Mouse (Mus musculus) E14TG2a.4 (cell line): ENCODE measurements at regions not wholly inside any gene's neighbourhood (a gene's known extent, or its start where the extent isn't known, plus 50 kb on each side); places are given as distances from the start of the nearest gene placed in this dataset.
"Not testable (repeated sequence)": the region's sequence is repeated elsewhere in the genome, so short reads cannot be mapped to it uniquely, and the experiment has no call there.

ENCODE experiments used
- H3K27me3 ChIP-seq: 2 replicates; pipeline ENCODE4 v1.6.1; 2014; ENCODE audit warnings: low read length, control low read depth; ENCODE audit not compliant: insufficient read depth
- H3K36me3 ChIP-seq: 2 replicates; pipeline ENCODE4 v1.6.1; 2014; ENCODE audit warnings: low read length, control low read depth; ENCODE audit not compliant: insufficient read depth
- H3K4me1 ChIP-seq: replicated peaks from 2 replicates; pipeline ENCODE4 v1.6.1; 2014; ENCODE audit warnings: low read depth, low read length, control low read depth
- H3K4me3 ChIP-seq: replicated peaks from 2 replicates; pipeline ENCODE4 v1.5.1; 2014; ENCODE audit warnings: mild to moderate bottlenecking, low read length
- H3K9me3 ChIP-seq: 2 replicates; pipeline ENCODE4 v1.6.1; 2014; ENCODE audit warnings: low read length, control low read depth
- CTCF ChIP-seq: conservative IDR thresholded peaks from 2 replicates; pipeline ENCODE4 v1.5.1; 2014; ENCODE audit warnings: low read length
- NANOG ChIP-seq: IDR thresholded peaks from 2 replicates; pipeline ENCODE4 v1.6.1; 2014; ENCODE audit warnings: borderline replicate concordance, low read length, mixed read lengths
- POU5F1 ChIP-seq: IDR thresholded peaks from 2 replicates; pipeline ENCODE4 v1.6.1; 2014; ENCODE audit warnings: low read length, borderline replicate concordance

DNA sequence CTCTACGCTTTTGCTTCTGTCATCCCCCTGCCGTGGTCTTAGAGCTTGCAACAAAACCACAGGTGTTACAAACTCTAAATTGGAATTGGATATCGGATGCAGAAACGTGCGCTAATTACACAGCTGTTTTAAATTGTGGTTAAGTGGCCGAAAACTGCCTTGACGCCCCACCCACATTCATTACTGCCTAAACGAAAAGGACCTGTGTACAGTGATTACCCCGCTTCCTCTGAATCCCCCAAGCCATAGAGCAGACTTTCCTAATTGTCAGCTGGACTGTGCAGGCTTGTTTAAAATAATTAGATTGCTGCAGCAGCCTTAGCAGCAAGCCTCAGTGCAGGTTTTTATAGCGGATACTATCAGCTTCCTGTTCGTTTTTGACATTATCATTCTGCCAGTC is 94.7 kb downstream of the Cxxc4 start:
- H3K4me1 ChIP-seq = no peaks in the 10 kb centered on the region
- H3K27me3 ChIP-seq = no peaks in the 10 kb centered on the region
- H3K4me3 ChIP-seq = no peak overlapping the region
- TF ChIP-seq POU5F1 (no peak), CTCF (no peak), NANOG (no peak)
- no peaks in the 10 kb centered on the region for H3K9me3 ChIP-seq
- no peaks in the 10 kb centered on the region for H3K36me3 ChIP-seq

DNA sequence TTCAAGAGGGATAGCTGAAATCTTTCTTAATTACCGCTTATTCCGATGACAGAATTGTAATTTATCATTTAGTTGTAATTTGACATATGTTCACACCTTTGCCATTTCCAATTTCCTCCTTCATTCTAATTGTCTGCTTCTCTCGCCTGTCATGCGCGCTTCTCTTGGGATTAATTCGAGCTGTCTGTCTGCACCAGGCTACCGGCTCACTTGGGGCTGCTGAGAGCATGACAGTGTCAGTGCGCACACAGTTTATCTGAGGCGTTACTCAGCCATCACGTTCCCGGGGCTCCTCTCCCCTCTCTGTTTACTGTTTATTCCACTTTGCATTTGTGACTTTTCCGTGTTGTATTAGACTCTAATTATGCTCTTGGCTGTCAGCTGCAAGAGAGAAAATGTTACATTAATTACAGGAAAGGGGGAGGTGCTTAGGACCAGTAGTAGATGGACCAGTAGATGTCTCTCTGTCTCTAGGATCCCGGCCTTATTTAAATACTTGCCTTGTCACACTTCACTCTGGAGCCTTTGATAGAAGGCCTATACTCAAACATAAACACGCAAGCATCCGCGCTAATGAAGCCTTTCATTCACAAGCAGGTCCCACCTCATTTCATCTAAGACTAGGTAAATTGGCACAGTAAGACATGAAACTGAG is 95.3 kb downstream of the Cxxc4 start:
- no peak overlapping the region for H3K4me3 ChIP-seq
- H3K4me1 ChIP-seq = no peaks in the 10 kb centered on the region
- TF ChIP-seq POU5F1 (no peak), CTCF (no peak; the same call in 1 of the 2 replicates), NANOG (no peak)
- no peaks in the 10 kb centered on the region for H3K27me3 ChIP-seq
- H3K9me3 ChIP-seq = no peaks in the 10 kb centered on the region
- no peaks in the 10 kb centered on the region for H3K36me3 ChIP-seq

DNA sequence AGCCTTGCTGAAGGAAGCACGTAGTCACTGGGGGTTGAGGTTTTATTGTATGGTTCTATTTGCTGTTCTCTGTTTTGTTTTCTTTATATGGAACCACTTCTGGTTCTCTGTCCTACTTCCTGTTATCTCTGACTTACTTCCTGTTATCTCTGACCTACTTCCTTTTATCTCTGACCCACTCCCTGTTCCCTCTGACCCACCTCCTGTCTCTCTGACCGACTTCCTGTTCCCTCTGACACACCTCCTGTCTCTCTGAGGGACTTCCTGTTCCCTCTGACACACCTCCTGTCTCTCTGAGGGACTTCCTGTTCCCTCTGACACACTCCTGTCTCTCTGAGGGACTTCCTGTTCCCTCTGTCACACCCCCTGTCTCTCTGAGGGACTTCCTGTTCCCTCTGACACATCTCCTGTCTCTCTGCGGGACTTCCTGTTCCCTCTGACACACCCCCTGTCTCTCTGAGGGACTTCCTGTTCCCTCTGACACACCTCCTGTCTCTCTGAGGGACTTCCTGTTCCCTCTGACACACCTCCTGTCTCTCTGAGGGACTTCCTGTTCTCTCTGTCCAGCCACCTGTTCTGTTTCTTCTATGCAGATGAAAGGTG is 102.9 kb downstream of the Cxxc4 start:
- not testable (repeated sequence) for H3K4me3 ChIP-seq, H3K36me3 ChIP-seq, H3K9me3 ChIP-seq, H3K4me1 ChIP-seq, H3K27me3 ChIP-seq

DNA sequence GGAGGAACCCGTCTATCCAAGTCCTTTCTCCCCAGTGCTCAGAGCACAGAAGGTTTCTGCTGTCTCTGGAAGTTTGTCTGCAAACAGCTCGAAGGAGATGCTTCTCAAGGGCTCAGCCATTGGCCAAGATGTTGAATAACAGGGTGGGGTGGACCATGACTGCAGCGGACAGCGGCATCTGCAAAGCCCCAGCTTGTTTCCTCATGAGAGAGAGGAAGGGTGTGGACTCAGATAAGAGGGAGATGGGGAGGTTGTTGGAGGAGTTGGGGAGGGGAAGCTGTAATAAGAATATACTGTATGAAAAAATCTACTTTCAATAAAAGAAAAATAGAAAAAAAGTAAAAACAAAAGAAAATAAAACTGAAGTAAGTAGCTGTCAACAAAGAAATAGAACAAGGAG is 129.7 kb downstream of the Cxxc4 start:
- Histone ChIP-seq H3K4me3 (no peak overlapping the region), H3K9me3 (no peaks in the 10 kb centered on the region), H3K36me3 (no peaks in the 10 kb centered on the region), H3K27me3 (no peaks in the 10 kb centered on the region), H3K4me1 (no peaks in the 10 kb centered on the region)
- TF ChIP-seq POU5F1 = no peak
- TF ChIP-seq NANOG = no peak
- no peak for TF ChIP-seq CTCF

DNA sequence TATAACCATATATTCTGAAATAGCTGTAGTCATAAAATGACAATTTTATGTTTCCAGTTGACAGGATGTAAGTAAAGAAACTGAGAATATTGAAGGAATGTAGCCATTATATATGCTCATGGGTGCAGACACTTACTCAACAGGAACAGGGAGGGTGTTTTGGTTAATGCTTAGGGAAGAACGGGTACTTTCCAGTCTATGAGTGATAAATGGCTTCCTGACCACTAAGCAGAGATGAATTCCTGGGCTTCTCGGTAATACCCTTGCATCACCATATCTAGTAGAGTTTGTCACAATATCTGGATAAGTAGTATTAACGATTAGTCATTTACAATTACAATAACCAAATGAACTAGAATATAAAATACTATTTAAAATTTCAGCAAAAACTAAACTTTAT is 130.5 kb downstream of the Cxxc4 start:
- H3K4me1 ChIP-seq = no peaks in the 10 kb centered on the region
- TF ChIP-seq POU5F1 (no peak), CTCF (no peak), NANOG (no peak)
- no peaks in the 10 kb centered on the region for H3K36me3 ChIP-seq
- H3K9me3 ChIP-seq = no peaks in the 10 kb centered on the region
- no peaks in the 10 kb centered on the region for H3K27me3 ChIP-seq
- H3K4me3 ChIP-seq = no peak overlapping the region

DNA sequence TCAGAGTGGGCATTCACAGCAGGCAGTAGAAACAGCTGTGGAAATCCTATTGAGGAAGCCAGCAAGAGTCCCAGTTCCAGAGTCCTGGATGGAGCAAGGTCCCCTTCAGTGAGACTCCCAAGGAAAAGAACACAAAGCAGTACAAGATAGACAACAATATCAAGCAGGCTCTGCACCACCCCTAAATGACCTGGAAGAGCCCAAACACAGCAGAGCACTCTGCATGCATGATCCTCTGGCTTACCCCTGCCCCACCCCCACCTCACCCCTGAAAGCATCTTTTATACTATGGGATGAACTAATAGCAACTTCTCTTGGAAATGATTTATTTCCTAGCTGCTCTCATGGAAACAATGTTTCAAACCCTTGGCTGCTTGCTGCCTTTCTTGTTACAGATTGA is 132.3 kb downstream of the Cxxc4 start:
- Histone ChIP-seq H3K4me3 (no peak overlapping the region), H3K27me3 (no peaks in the 10 kb centered on the region), H3K9me3 (no peaks in the 10 kb centered on the region), H3K36me3 (no peaks in the 10 kb centered on the region), H3K4me1 (no peaks in the 10 kb centered on the region)
- no peak for TF ChIP-seq CTCF
- no peak for TF ChIP-seq POU5F1
- TF ChIP-seq NANOG = no peak

DNA sequence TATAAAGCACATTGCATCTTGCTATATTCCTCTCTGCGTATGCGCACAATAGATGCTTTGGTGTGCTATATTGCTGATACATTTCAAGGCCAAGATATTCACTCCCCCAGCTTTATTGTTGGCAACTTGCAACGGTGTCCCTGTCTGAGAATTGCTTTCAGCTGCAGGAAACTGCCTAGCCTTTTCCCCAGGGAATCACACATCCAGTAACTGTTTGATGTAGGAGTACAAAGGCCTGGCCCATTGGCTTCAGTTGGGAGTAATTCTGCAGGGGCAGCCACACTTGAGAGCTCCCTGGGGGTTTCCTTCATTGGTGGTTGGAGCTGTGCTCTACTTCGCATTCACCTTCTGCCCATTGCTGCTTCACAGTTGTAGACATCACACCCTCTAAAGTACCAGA is 132.8 kb downstream of the Cxxc4 start:
- TF ChIP-seq NANOG = no peak
- no peak for TF ChIP-seq POU5F1
- no peak for TF ChIP-seq CTCF
- Histone ChIP-seq H3K27me3 (no peaks in the 10 kb centered on the region), H3K9me3 (no peaks in the 10 kb centered on the region), H3K36me3 (no peaks in the 10 kb centered on the region), H3K4me1 (no peaks in the 10 kb centered on the region), H3K4me3 (no peak overlapping the region)

DNA sequence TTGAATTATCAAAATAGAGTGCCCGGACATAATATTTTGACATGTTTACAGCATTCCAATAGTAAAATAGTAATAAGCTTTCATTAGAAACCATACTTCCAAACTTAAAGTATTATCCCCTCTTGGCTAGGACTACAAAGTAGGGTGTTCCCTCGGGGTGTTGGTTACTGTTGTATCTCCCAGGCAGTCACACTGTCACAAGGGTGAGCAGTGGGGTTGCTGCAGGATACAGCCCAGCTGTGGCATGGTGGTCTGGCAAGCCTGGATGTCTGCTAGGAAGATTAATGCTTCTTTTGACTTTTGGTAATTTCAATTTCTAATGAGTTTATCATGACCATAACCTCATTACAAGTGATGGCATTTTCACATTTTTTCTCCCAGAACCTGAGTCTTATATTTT is 143.3 kb downstream of the Cxxc4 start:
- no peaks in the 10 kb centered on the region for H3K27me3 ChIP-seq
- no peaks in the 10 kb centered on the region for H3K36me3 ChIP-seq
- H3K9me3 ChIP-seq = no peaks in the 10 kb centered on the region
- TF ChIP-seq POU5F1 (no peak), CTCF (no peak), NANOG (no peak)
- H3K4me1 ChIP-seq = no peaks in the 10 kb centered on the region
- H3K4me3 ChIP-seq = no peak overlapping the region

DNA sequence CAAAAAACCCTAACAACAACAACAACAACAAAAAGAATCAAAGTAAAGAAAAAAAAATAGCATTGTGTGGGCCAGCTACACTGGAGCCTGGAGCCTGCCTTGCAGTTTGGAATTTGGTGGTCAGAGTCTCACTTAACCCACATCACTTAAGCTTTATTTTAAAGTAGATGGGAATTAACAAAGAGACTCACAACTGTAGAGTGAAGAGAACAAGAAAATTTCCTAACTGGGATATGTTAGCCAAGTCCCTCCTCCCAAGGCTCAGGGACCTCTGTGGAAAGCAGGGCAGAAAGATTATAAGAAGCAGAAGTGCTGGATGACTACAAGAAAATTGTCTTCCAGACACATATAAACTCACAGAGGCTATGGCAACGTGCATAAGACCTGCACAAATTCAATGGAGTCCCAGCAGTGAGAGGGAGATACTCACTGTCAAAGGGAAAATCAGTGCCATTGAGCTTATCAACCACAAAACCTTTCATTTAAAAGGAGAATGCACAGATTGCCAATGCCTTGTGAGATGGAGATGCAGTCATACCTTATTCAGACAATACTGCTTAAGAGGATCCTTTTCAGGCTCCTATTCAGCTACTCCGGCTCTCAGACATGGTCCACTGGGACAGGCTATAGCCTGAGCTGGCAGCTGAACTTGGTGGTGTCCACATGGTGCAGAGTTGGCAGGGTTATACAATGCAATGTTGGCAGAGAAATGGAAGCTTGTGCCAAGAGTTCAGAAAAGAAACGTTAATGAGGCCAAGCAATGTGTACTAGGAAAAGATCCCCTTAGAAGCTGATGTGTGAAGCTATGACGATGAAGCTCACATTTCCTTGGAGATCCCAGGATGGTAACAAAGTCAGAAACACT is 154.4 kb downstream of the Cxxc4 start:
- Histone ChIP-seq H3K4me3 (no peak overlapping the region), H3K36me3 (no peaks in the 10 kb centered on the region), H3K27me3 (no peaks in the 10 kb centered on the region), H3K4me1 (no peaks in the 10 kb centered on the region), H3K9me3 (no peaks in the 10 kb centered on the region)
- TF ChIP-seq NANOG = no peak
